Mouse (Mus musculus) brain, embryonic 14.5 days (tissue): Measurements from ENCODE around the gene Nap1l1.

ENCODE experiments used
- CTCF ChIP-seq: fragments of 200-500 bp; IDR thresholded peaks from 2 replicates; pipeline ENCODE4 v1.5.1; 2012; ENCODE audit warnings: inconsistent platforms, mild to moderate bottlenecking, moderate library complexity, borderline replicate concordance; ENCODE audit not compliant: insufficient read depth, insufficient read length; ENCODE audit errors: extremely low read depth
- POLR2A ChIP-seq: fragments of 200-500 bp; IDR thresholded peaks from 2 replicates; pipeline ENCODE4 v1.6.1; 2012; ENCODE audit warnings: mild to moderate bottlenecking, inconsistent platforms, borderline replicate concordance; ENCODE audit not compliant: poor library complexity, insufficient read depth, insufficient read length, severe bottlenecking; ENCODE audit errors: extremely low read depth

DNA sequence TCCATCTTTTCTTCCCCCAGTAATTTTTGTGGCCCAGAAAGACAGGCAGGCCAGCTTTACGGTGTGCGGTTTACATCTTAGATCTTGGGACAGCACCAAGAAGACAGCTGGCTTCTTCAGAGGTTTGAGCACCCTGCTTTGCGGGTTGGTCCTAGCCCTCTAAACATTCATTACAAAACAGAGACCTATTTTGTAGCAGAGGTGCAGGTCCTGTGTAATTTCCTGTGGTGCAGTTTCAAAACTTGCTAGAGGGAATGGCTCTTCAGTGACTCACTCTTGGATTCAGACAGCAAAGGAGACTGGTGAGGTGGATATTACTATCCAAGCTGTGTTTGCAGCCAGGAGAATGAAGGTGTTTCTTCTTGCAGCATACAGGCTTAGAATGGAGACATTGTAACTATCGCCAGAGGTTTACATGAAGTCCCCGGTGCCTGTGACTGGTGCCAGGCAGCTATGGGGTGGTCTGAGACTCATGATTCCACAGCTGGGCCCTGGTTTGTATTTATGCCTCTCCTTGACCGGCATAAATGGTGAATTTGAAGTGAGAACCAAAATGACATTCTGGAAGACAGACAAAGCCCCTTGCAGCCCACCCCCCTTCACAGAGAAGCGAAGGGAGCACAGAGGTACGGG lies 43.9 kb downstream of the Nap1l1 start:
- TF ChIP-seq CTCF: no peak
- TF ChIP-seq POLR2A: no peak
